In the genomic region with DNA sequence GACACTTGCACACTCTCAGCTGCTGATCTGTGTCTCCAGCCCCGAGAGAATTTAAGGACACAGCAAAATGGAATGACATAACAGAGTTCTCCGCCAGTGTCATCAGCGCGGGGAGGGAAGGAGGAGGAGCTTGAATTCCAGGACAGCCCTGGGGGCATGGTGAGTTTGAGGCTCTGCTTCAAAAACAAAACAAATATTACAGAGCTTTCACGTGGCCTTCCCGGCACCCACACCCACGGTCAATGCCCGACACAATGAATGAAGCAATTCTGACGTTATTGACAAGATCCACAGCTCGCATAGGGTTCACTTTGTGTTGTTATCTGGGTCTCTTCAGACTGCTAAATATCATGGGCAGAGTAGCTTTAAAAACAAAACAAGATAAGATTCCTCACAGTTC, we compare ENCODE assay signal across 27 mouse cellular contexts.
"Had no signal": no experiment of that assay in that cellular context is flagged by ENCODE, and none has a peak within 500 bp of the region (broad histone marks: within the 10 kb centered on the region; RNA-seq: fewer than 3 reads in every experiment).

No protein-coding gene starts in this region.

- H3K36me3 ChIP-seq: embryonic facial prominence, embryonic 10.5 days; embryonic facial prominence, embryonic 12.5 days; embryonic facial prominence, embryonic 13.5 days; embryonic facial prominence, embryonic 15.5 days; forebrain, embryonic 10.5 days; forebrain, embryonic 12.5 days; forebrain, embryonic 15.5 days had no signal

- H3K4me3 ChIP-seq: embryonic facial prominence, embryonic 10.5 days; embryonic facial prominence, embryonic 12.5 days; embryonic facial prominence, embryonic 13.5 days; embryonic facial prominence, embryonic 15.5 days; erythroblast, embryonic 14.5 days; forebrain, embryonic 10.5 days; forebrain, embryonic 12.5 days; forebrain, embryonic 13.5 days; forebrain, embryonic 15.5 days; gastrocnemius, adult 2 months; heart, adult 2 months had no signal

- H3K9ac ChIP-seq: embryonic facial prominence, embryonic 12.5 days; embryonic facial prominence, embryonic 13.5 days; embryonic facial prominence, embryonic 15.5 days; forebrain, embryonic 12.5 days; forebrain, embryonic 13.5 days; forebrain, embryonic 15.5 days; forebrain, postnatal 0 days had no signal

- H3K27ac ChIP-seq: embryonic facial prominence, embryonic 10.5 days; embryonic facial prominence, embryonic 12.5 days; embryonic facial prominence, embryonic 13.5 days; embryonic facial prominence, embryonic 15.5 days; forebrain, embryonic 10.5 days; forebrain, embryonic 12.5 days; forebrain, embryonic 13.5 days; forebrain, embryonic 15.5 days; gastrocnemius, adult 2 months; heart, adult 2 months had no signal

- ATAC-seq: forebrain, embryonic 13.5 days; forebrain, embryonic 14.5 days; forebrain, embryonic 15.5 days; forebrain, embryonic 16.5 days; forebrain, postnatal 0 days had no signal

- H3K27me3 ChIP-seq: embryonic facial prominence, embryonic 12.5 days; embryonic facial prominence, embryonic 13.5 days; embryonic facial prominence, embryonic 15.5 days; forebrain, embryonic 12.5 days; forebrain, embryonic 13.5 days; forebrain, embryonic 15.5 days had no signal

- DNase-seq: cerebellum, adult 2 months; cerebellum, adult 8-10 months; cerebellum, adult 9-10 months; cerebellum, adult 9-11 months; cerebellum, postnatal 10 days; cerebellum, postnatal 14 days; cerebellum, postnatal 25 days; cerebellum, postnatal 36 days; embryo, embryonic 11 days; forebrain, postnatal 0 days; gastrocnemius, adult 2 months; gastrocnemius, postnatal 10 days; gastrocnemius, postnatal 14 days; gastrocnemius, postnatal 25 days; gastrocnemius, postnatal 36 days; heart, adult 2 months had no signal

- H3K4me1 ChIP-seq: embryonic facial prominence, embryonic 10.5 days; embryonic facial prominence, embryonic 12.5 days; embryonic facial prominence, embryonic 13.5 days; embryonic facial prominence, embryonic 15.5 days; forebrain, embryonic 10.5 days; forebrain, embryonic 12.5 days; forebrain, embryonic 13.5 days; forebrain, embryonic 15.5 days had no signal

- H3K9me3 ChIP-seq: embryonic facial prominence, embryonic 10.5 days; embryonic facial prominence, embryonic 12.5 days; embryonic facial prominence, embryonic 13.5 days; embryonic facial prominence, embryonic 15.5 days; forebrain, embryonic 10.5 days; forebrain, embryonic 12.5 days; forebrain, embryonic 13.5 days; forebrain, embryonic 15.5 days had no signal

- H3K4me2 ChIP-seq: embryonic facial prominence, embryonic 12.5 days; embryonic facial prominence, embryonic 13.5 days; embryonic facial prominence, embryonic 15.5 days; forebrain, embryonic 12.5 days; forebrain, embryonic 13.5 days; forebrain, embryonic 15.5 days had no signal
